Mouse (Mus musculus): Measurements from ENCODE around the gene Adprhl1. TPM values are rescaled to one million over a fixed set of nuclear protein-coding genes. Genes with fewer than 3 reads are reported as not detected.

The Adprhl1 gene
- total and polyA plus RNA-seq, 2 experiments, result 0.74 TPM; not detected in 1

GRCm38 (mm10) chr8:13228923-13229610 lies 24.9 kb downstream of the Adprhl1 start:
- no peaks in the 10 kb centered on the region for H3K79me2 ChIP-seq (ENCODE audit: control insufficient read depth, insufficient read depth, low read length)
- H3K27ac ChIP-seq (replicated peaks; ENCODE audit: insufficient read depth, low read depth, low read length), result no peak overlapping the region
- no peaks in the 10 kb centered on the region; the same call in 1 of the 2 replicates for H3K27me3 ChIP-seq (ENCODE audit: control insufficient read depth, insufficient read depth, low read length)
- H3K36me3 ChIP-seq (ENCODE audit: control insufficient read depth, insufficient read depth, low read length), result no peaks in the 10 kb centered on the region
- no peak for TF ChIP-seq CTCF (IDR thresholded peaks at IDR 0.05; ENCODE audit: low read depth, low read length)
- no peak for TF ChIP-seq POLR2A (IDR thresholded peaks at IDR 0.05; ENCODE audit: extremely low read depth, insufficient read depth, low read length)
- DNase-seq (ENCODE audit: extremely low read depth, low read depth, low spot score), result no peak
- 61% methylated on average over 9 of the region's 9 CpGs for WGBS
- no peak overlapping the region for H3K9ac ChIP-seq (ENCODE audit: low read depth, low read length)
- no peaks in the 10 kb centered on the region for H3K4me1 ChIP-seq (ENCODE audit: control insufficient read depth, insufficient read depth, low read length)
- H3K4me3 ChIP-seq (ENCODE audit: insufficient read depth, low read depth, low read length), result no peak overlapping the region

GRCm38 (mm10) chr8:13227184-13227583 lies 26.8 kb downstream of the Adprhl1 start:
- Histone ChIP-seq H3K27me3 (ENCODE audit: control insufficient read depth, insufficient read depth, low read length) (no peaks in the 10 kb centered on the region; the same call in 1 of the 2 replicates), H3K4me1 (ENCODE audit: control insufficient read depth, insufficient read depth, low read length) (no peaks in the 10 kb centered on the region), H3K4me3 (ENCODE audit: insufficient read depth, low read depth, low read length) (no peak overlapping the region), H3K9ac (ENCODE audit: low read depth, low read length) (no peak overlapping the region), H3K27ac (replicated peaks; ENCODE audit: insufficient read depth, low read depth, low read length) (no peak overlapping the region), H3K36me3 (ENCODE audit: control insufficient read depth, insufficient read depth, low read length) (no peaks in the 10 kb centered on the region), H3K79me2 (ENCODE audit: control insufficient read depth, insufficient read depth, low read length) (no peaks in the 10 kb centered on the region)
- no peak for DNase-seq (ENCODE audit: extremely low read depth, low read depth, low spot score)
- 63% methylated on average over 3 of the region's 3 CpGs for WGBS
- no peak for TF ChIP-seq POLR2A (IDR thresholded peaks at IDR 0.05; ENCODE audit: extremely low read depth, insufficient read depth, low read length)
- no peak for TF ChIP-seq CTCF (IDR thresholded peaks at IDR 0.05; ENCODE audit: low read depth, low read length)

GRCm38 (mm10) chr8:13226288-13226687 lies 27.7 kb downstream of the Adprhl1 start:
- H3K4me3 ChIP-seq (ENCODE audit: insufficient read depth, low read depth, low read length), result no peak overlapping the region
- H3K4me1 ChIP-seq (ENCODE audit: control insufficient read depth, insufficient read depth, low read length), result no peaks in the 10 kb centered on the region
- TF ChIP-seq POLR2A (IDR thresholded peaks at IDR 0.05; ENCODE audit: extremely low read depth, insufficient read depth, low read length) (no peak), CTCF (IDR thresholded peaks at IDR 0.05; ENCODE audit: low read depth, low read length) (no peak)
- H3K36me3 ChIP-seq (ENCODE audit: control insufficient read depth, insufficient read depth, low read length), result no peaks in the 10 kb centered on the region
- H3K27ac ChIP-seq (replicated peaks; ENCODE audit: insufficient read depth, low read depth, low read length), result no peak overlapping the region
- H3K79me2 ChIP-seq (ENCODE audit: control insufficient read depth, insufficient read depth, low read length), result no peaks in the 10 kb centered on the region
- H3K27me3 ChIP-seq (ENCODE audit: control insufficient read depth, insufficient read depth, low read length), result no peaks in the 10 kb centered on the region; the same call in 1 of the 2 replicates
- no peak overlapping the region for H3K9ac ChIP-seq (ENCODE audit: low read depth, low read length)
- WGBS, result 75% methylated on average over 6 of the region's 6 CpGs
- no peak for DNase-seq (ENCODE audit: extremely low read depth, low read depth, low spot score)

- DNase-seq (ENCODE audit: extremely low read depth, low read depth, low spot score), result no peak
- WGBS, result 71% methylated on average over 9 of the region's 9 CpGs
- TF ChIP-seq POLR2A (IDR thresholded peaks at IDR 0.05; ENCODE audit: extremely low read depth, insufficient read depth, low read length) (no peak), CTCF (IDR thresholded peaks at IDR 0.05; ENCODE audit: low read depth, low read length) (no peak)
- Histone ChIP-seq H3K4me3 (ENCODE audit: insufficient read depth, low read depth, low read length) (no peak overlapping the region), H3K4me1 (ENCODE audit: control insufficient read depth, insufficient read depth, low read length) (no peaks in the 10 kb centered on the region), H3K27me3 (ENCODE audit: control insufficient read depth, insufficient read depth, low read length) (no peaks in the 10 kb centered on the region; the same call in 1 of the 2 replicates), H3K79me2 (ENCODE audit: control insufficient read depth, insufficient read depth, low read length) (no peaks in the 10 kb centered on the region), H3K9ac (ENCODE audit: low read depth, low read length) (no peak overlapping the region), H3K27ac (replicated peaks; ENCODE audit: insufficient read depth, low read depth, low read length) (no peak overlapping the region), H3K36me3 (ENCODE audit: control insufficient read depth, insufficient read depth, low read length) (no peaks in the 10 kb centered on the region)
Observed at GRCm38 (mm10) chr8:13224426-13224825, 29.5 kb downstream of the Adprhl1 start.

- DNase-seq (ENCODE audit: extremely low read depth, low read depth, low spot score), result no peak
- no peak overlapping the region for H3K4me3 ChIP-seq (ENCODE audit: insufficient read depth, low read depth, low read length)
- peaks cover 3% of the 10 kb centered on the region; the same call in 1 of the 2 replicates for H3K4me1 ChIP-seq (ENCODE audit: control insufficient read depth, insufficient read depth, low read length)
- WGBS, result 85% methylated on average over 4 of the region's 4 CpGs
- no peaks in the 10 kb centered on the region for H3K79me2 ChIP-seq (ENCODE audit: control insufficient read depth, insufficient read depth, low read length)
- no peaks in the 10 kb centered on the region for H3K36me3 ChIP-seq (ENCODE audit: control insufficient read depth, insufficient read depth, low read length)
- H3K27me3 ChIP-seq (ENCODE audit: control insufficient read depth, insufficient read depth, low read length), result no peaks in the 10 kb centered on the region
- no peak overlapping the region for H3K9ac ChIP-seq (ENCODE audit: low read depth, low read length)
- TF ChIP-seq POLR2A (IDR thresholded peaks at IDR 0.05; ENCODE audit: extremely low read depth, insufficient read depth, low read length) (no peak), CTCF (IDR thresholded peaks at IDR 0.05; ENCODE audit: low read depth, low read length) (no peak)
- H3K27ac ChIP-seq (replicated peaks; ENCODE audit: insufficient read depth, low read depth, low read length), result no peak overlapping the region
Observed at GRCm38 (mm10) chr8:13218441-13218840, 35.5 kb downstream of the Adprhl1 start.

GRCm38 (mm10) chr8:13217986-13218385 lies 36.0 kb downstream of the Adprhl1 start:
- Histone ChIP-seq H3K79me2 (ENCODE audit: control insufficient read depth, insufficient read depth, low read length) (no peaks in the 10 kb centered on the region), H3K4me3 (ENCODE audit: insufficient read depth, low read depth, low read length) (no peak overlapping the region), H3K36me3 (ENCODE audit: control insufficient read depth, insufficient read depth, low read length) (no peaks in the 10 kb centered on the region)

More at GRCm38 (mm10) chr8:13217986-13218385, 36.0 kb downstream of the Adprhl1 start:
- no peak overlapping the region for H3K27ac ChIP-seq (replicated peaks; ENCODE audit: insufficient read depth, low read depth, low read length)
- TF ChIP-seq CTCF (IDR thresholded peaks at IDR 0.05; ENCODE audit: low read depth, low read length), result no peak
- no peaks in the 10 kb centered on the region for H3K27me3 ChIP-seq (ENCODE audit: control insufficient read depth, insufficient read depth, low read length)
- no peak for DNase-seq (ENCODE audit: extremely low read depth, low read depth, low spot score)
- no peak overlapping the region for H3K9ac ChIP-seq (ENCODE audit: low read depth, low read length)
- H3K4me1 ChIP-seq (ENCODE audit: control insufficient read depth, insufficient read depth, low read length), result peaks cover 3% of the 10 kb centered on the region; the same call in 1 of the 2 replicates
